Mouse (Mus musculus): ENCODE measurements around the gene Vgll4.

The Vgll4 gene

DNA sequence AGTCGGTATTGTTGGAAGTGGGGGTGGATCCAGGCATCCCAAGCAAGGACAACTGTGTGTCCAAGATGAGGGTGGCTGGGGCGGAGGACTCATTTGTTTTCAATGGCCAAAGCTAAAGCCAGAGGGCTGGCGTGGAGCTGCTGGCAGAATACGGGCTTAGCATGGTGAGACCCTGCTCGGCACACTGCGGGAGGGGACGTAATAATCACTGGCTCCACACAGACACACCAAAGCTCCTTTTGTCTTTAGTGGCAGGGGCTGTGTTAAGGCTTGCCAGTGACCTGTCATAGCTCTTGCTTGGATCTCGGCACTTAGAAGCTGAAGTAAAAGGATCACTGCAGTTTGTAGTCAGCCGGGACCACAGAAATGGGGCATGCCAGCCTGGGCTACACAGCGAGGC lies 69.6 kb downstream of the Vgll4 start:
- CTCF ChIA-PET = interaction anchor here in 2 of 4 experiments (0.6 to 1.2 kb wide), 3 partner anchors 70 to 328 kb away, joined by 3 to 6 read pairs (median 4); no protein-coding TSS in a partner anchor
- POLR2A ChIA-PET = interaction anchor here in 2 of 4 experiments (0.8 to 3.4 kb wide), 9 partner anchors 11 to 160 kb away, joined by 3 to 12 read pairs (median 5); partner anchors contain the start of gene Vgll4 (in 1 of the 2)

- CTCF ChIA-PET = interaction anchor here in 2 of 4 experiments (0.6 to 0.8 kb wide), 3 partner anchors 71 to 328 kb away, joined by 3 to 6 read pairs (median 3); no protein-coding TSS in a partner anchor
- POLR2A ChIA-PET = interaction anchor here in 3 of 4 experiments (0.5 to 3.4 kb wide), 7 partner anchors 10 to 70 kb away, joined by 3 to 12 read pairs (median 4); partner anchors contain the start of gene Vgll4 (in 1 of the 3)
Measured at GRCm38 (mm10) chr6:114899652-114900051, 70.1 kb downstream of the Vgll4 start.

GRCm38 (mm10) chr6:114898949-114899348 lies 70.8 kb downstream of the Vgll4 start:
- POLR2A ChIA-PET = interaction anchor here in 2 of 4 experiments (0.7 to 3.4 kb wide), 4 partner anchors 8 to 1362 kb away, joined by 3 to 12 read pairs (median 4); no protein-coding TSS in a partner anchor
- CTCF ChIA-PET = interaction anchor here in 1 of 4 experiments (0.6 to 0.8 kb wide), 2 partner anchors 10 to 199 kb away, joined by 3 to 4 read pairs; no protein-coding TSS in a partner anchor

DNA sequence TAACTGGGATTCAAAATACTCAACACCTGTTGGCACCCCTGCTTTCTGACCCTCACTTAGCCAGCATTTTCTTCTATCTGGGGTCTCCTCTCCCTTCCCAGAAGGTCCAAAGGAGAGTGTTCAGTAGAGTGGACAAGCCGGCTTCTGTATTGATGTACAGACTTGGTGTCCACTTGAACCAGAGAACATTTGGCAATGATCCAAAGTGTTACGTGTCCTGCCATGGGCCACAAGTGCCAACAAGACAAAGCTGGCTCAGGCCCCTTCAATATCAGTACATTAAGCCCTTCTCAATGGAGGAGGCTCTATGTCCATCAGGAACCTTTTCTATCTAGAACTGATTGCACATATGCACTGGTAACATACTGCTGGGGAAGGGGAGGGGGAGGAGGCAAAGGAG lies 73.5 kb downstream of the Vgll4 start:
- CTCF ChIA-PET = no interaction called here
- POLR2A ChIA-PET = no interaction called here

DNA sequence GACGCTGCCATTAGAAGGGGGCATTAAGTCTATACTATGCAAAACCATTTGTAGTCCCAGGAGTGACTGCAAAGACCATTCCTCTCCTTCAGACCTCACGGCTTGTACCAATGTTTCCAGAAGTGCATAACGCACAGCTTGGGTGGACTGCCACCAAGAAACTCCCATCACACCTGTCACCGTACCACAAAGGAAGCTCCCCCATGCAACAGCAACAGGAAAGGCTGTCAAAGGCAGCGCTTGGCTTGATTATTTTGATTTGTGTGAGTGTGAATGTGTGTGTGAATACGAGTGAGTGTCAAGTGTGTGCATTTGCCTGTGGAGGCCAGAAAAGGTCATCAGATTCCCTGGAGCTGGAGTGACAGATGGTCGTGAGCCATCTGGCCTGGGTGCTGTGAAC lies 74.6 kb downstream of the Vgll4 start:
- POLR2A ChIA-PET = interaction anchor here in 3 of 4 experiments (0.7 to 1.7 kb wide), 11 partner anchors 8 to 1008 kb away, joined by 3 to 11 read pairs (median 3); partner anchors contain the start of gene Vgll4 (in 1 of the 3)

DNA sequence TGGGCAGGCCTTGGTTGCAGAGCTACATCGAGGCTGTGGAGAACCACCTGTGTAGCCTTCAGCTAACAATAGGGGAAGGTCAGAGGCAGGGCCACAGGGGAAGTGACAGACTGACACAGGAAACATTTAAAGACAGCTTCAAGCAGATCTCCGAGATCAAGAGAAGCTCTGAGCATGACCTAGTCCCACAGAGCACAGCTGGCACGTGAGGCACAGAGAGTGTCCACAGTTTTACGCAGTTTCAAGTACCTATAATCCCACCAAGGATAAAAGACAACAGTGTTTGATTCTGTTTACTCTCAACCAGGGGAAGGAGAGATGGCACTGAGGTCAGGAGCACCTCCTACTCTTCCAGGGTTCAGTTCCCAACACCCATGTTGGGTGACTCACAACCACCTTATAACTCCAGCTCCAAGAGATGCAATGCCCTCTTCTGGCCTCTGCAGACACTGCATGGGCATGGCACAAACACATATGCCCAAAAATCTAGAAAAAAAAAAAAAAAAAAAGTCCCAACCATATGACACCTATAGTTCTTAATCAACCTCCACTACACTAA lies 75.2 kb downstream of the Vgll4 start:
- ChIA-PET CTCF (interaction anchor here (0.6 to 2.6 kb wide), 20 partner anchors 11 to 963 kb away, joined by 3 to 15 read pairs (median 5); no protein-coding TSS in a partner anchor), POLR2A (interaction anchor here (0.6 to 2.6 kb wide), 19 partner anchors 8 to 1007 kb away, joined by 3 to 11 read pairs (median 4); partner anchors contain the start of gene Vgll4 (in 2 of the 4))

More for the DNA sequence above, 74.6 kb downstream of the Vgll4 start:
- CTCF ChIA-PET = interaction anchor here in 2 of 4 experiments (0.6 to 2.6 kb wide), 8 partner anchors 12 to 295 kb away, joined by 3 to 7 read pairs (median 4); no protein-coding TSS in a partner anchor

GRCm38 (mm10) chr6:114893427-114894209 lies 76.2 kb downstream of the Vgll4 start:
- ChIA-PET CTCF (interaction anchor here in 3 of 4 experiments (0.7 to 2.6 kb wide), 6 partner anchors 10 to 964 kb away, joined by 3 to 6 read pairs (median 4); no protein-coding TSS in a partner anchor), POLR2A (interaction anchor here in 3 of 4 experiments (0.6 to 3.0 kb wide), 11 partner anchors 9 to 76 kb away, joined by 3 to 11 read pairs (median 4); partner anchors contain the start of gene Vgll4 (in 2 of the 3))

- POLR2A ChIA-PET = interaction anchor here in 3 of 4 experiments (1.0 to 3.0 kb wide), 6 partner anchors 10 to 77 kb away, joined by 3 to 12 read pairs (median 10); partner anchors contain the start of gene Vgll4 (in 1 of the 3)
- CTCF ChIA-PET = interaction anchor here in 2 of 4 experiments (0.6 to 1.5 kb wide), 4 partner anchors 9 to 168 kb away, joined by 3 to 5 read pairs (median 4); no protein-coding TSS in a partner anchor
Measured at GRCm38 (mm10) chr6:114892363-114892762, 77.4 kb downstream of the Vgll4 start.

- ChIA-PET POLR2A (interaction anchor here in 3 of 4 experiments (0.9 to 3.0 kb wide), 6 partner anchors 9 to 78 kb away, joined by 3 to 12 read pairs (median 6); partner anchors contain the start of gene Vgll4 (in 1 of the 3)), CTCF (interaction anchor here in 2 of 4 experiments (0.6 to 1.5 kb wide), 2 partner anchors 8 to 168 kb away, joined by 4 to 5 read pairs; no protein-coding TSS in a partner anchor)
Measured at GRCm38 (mm10) chr6:114891771-114892170, 78.0 kb downstream of the Vgll4 start.

DNA sequence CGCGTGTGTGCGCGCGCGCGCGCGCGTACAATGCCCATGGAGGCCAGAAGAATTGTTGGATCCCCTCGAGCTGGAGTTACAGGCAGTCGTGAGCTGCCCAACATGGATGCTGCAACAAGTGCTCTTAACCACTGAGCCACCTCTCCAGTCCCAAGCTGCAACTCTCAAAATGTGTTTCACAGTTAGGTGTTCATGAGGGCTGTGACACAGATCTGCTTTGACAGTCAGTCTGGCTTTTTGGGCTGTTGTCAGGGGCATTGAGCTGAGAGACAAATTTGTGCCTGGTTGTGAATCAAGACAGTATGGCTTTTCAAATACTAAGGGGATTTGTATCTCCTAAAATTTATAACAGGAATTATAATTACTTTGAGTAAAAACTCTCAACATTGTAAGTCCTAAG lies 78.5 kb downstream of the Vgll4 start:
- ChIA-PET CTCF (interaction anchor here in 1 of 4 experiments (0.5 to 1.0 kb wide), 2 partner anchors 12 to 15 kb away, joined by 3 to 5 read pairs; no protein-coding TSS in a partner anchor), POLR2A (interaction anchor here in 2 of 4 experiments (0.9 to 3.0 kb wide), 7 partner anchors 9 to 78 kb away, joined by 3 to 12 read pairs (median 3); partner anchors contain the start of gene Vgll4 (in 1 of the 2))

DNA sequence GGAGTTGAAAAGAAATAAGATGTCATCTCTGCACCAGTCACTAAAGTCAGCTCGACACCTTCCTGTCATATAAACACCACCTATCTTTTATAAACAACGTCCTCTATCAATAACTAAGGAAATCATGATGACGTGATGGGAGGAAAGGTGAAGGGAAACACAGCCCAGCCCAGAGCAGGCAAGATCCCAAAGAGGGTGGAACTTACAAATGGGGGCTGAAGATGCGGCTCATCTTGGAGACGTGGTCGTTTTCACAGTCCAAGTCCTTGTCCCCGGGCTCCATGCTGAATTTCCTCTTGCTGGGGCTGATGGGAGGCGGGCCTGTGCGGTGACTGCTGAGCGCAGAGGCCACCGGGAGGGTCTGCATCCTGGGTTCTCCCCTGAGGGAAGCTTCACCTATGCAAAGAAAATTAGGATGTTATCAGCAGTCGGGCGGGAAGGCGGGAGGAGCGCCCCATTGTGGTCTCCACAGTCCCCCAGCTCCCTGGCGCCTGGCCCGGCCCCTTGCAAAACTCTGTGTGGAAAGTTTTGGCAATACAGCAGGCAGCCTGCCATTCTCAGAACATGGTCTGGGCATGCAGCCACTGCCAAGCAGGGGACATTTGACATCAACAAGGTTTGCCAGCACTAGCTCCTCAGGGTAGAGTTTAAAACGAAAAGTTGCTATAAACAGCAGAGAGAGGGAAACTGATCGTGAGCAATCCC lies 79.2 kb downstream of the Vgll4 start:
- POLR2A ChIA-PET = interaction anchor here (0.6 to 3.0 kb wide), 6 partner anchors 8 to 246 kb away, joined by 3 to 12 read pairs (median 6); no protein-coding TSS in a partner anchor
- CTCF ChIA-PET = interaction anchor here in 1 of 4 experiments (0.5 to 1.0 kb wide), 2 partner anchors 12 to 14 kb away, joined by 3 to 5 read pairs; no protein-coding TSS in a partner anchor

- POLR2A ChIA-PET = interaction anchor here in 2 of 4 experiments (0.7 to 3.0 kb wide), 2 partner anchors 12 to 43 kb away, joined by 3 to 12 read pairs; no protein-coding TSS in a partner anchor
- CTCF ChIA-PET = interaction anchor here in 1 of 4 experiments (1.5 kb wide), 1 partner anchor 17 kb away, joined by 3 read pairs; no protein-coding TSS in a partner anchor
Measured at GRCm38 (mm10) chr6:114889971-114890370, 79.8 kb downstream of the Vgll4 start.

- ChIA-PET POLR2A (interaction anchor here in 3 of 4 experiments (0.5 to 2.2 kb wide), 11 partner anchors 8 to 920 kb away, joined by 3 to 14 read pairs (median 4); partner anchors contain the start of gene Rpl32 (in 1 of the 3)), CTCF (interaction anchor here in 2 of 4 experiments (0.5 to 1.5 kb wide), 10 partner anchors 10 to 1200 kb away, joined by 3 to 6 read pairs (median 4); no protein-coding TSS in a partner anchor)
Measured at GRCm38 (mm10) chr6:114888922-114889321, 80.9 kb downstream of the Vgll4 start.

DNA sequence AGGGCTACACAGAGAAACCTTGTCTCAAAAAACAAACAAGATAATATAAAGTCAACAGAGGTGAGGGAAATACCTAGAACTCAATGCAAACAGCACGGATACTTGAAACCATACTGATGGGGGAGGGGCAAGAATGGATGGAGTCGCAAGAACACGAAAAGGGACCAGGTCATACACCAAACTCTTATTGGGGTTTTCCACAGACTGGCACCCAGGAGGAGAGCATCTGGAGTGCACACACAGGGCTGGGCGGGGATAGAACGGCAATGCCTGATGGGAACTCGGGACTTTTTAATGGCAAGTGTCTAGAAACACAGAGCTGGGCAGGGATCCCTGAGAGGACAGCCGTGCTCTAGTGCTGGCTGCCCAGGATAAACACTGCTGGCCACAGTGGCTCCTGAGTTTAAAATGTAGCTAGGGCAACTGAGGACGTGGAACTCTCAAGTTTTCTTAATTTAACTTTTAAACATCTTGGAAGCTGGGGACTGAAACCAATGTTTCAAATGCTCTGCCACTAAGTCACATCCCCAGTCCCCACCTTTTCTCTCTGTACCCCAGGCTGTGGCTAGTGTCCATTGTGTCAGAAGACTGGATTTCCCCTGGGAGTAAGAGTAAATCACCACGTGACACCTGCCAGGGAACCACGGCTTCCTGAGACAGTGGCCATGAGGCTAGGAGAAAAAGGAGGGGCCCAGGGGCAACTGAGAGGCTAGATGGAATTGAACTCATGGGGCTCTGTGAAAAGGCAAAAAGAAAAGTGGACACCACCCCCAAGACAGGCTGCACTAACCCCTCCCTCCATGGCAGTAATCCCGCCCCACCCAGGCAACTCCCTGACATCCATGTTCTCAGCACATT lies 83.1 kb downstream of the Vgll4 start:
- POLR2A ChIA-PET = interaction anchor here in 2 of 4 experiments (1.4 to 4.3 kb wide), 2 partner anchors 14 to 109 kb away, joined by 3 to 52 read pairs; no protein-coding TSS in a partner anchor
- CTCF ChIA-PET = no interaction called here

GRCm38 (mm10) chr6:114886012-114886411 lies 83.8 kb downstream of the Vgll4 start:
- POLR2A ChIA-PET = interaction anchor here in 1 of 4 experiments (0.9 to 4.3 kb wide), 2 partner anchors 13 to 15 kb away, joined by 3 to 52 read pairs; no protein-coding TSS in a partner anchor
- CTCF ChIA-PET = no interaction called here

GRCm38 (mm10) chr6:114885129-114885528 lies 84.7 kb downstream of the Vgll4 start:
- ChIA-PET POLR2A (interaction anchor here in 3 of 4 experiments (0.5 to 4.3 kb wide), 6 partner anchors 9 to 82 kb away, joined by 3 to 52 read pairs (median 7); no protein-coding TSS in a partner anchor), CTCF (no interaction called here)

All from embryonic stem cell, embryonic (primary cell).